Mouse (Mus musculus) activated CD4-positive, CD25-positive, alpha-beta regulatory T cell, adult 4 months (primary cell): Measurements from ENCODE around the gene Gm5134. TPM values are rescaled to one million over a fixed set of nuclear protein-coding genes. Genes with fewer than 3 reads are reported as not detected.
"Not testable (repeated sequence)": the region's sequence is repeated elsewhere in the genome, so short reads cannot be mapped to it uniquely, and the experiment has no call there.

ENCODE experiments used
- ATAC-seq: one replicate; pipeline ENCODE4 v1.8.0; 2017
- polyA plus RNA-seq, 2 experiments: library from polyadenylated mRNA; unstranded; fragments of 100-300 nt; shearing (Covaris generic); gene quantifications; one replicate each; pipeline ENCODE4 v1.2.1; 2017

The Gm5134 gene
- polyA plus RNA-seq, 2 experiments from 2014 or later, result 0.27 to 0.41 TPM

DNA sequence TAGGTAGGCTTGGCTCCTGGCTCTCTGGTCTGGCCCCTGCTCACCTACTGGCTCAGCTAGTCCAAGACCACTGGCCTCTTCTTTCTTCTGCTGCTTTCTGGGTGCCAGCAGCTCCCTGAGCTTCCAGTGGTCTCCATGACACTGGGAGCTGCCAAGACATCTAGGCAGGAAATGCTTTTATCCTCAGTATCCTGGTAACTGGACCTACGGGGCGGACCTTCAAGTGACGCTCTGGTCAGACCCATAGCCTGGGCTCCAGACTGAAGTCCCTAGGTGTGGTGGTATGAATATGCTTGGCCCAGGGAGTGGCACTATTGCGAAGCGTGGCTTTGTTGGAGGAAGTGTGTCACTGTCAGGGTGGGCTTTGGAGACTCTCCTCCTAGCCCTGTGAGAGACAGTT lies 13.8 kb upstream of the Gm5134 start, which contains the start of gene Gm867:
TSS of gene Gm867 (minus strand) at position 153 of the 400 bp plus-strand sequence.
- ATAC-seq, result no peak

DNA sequence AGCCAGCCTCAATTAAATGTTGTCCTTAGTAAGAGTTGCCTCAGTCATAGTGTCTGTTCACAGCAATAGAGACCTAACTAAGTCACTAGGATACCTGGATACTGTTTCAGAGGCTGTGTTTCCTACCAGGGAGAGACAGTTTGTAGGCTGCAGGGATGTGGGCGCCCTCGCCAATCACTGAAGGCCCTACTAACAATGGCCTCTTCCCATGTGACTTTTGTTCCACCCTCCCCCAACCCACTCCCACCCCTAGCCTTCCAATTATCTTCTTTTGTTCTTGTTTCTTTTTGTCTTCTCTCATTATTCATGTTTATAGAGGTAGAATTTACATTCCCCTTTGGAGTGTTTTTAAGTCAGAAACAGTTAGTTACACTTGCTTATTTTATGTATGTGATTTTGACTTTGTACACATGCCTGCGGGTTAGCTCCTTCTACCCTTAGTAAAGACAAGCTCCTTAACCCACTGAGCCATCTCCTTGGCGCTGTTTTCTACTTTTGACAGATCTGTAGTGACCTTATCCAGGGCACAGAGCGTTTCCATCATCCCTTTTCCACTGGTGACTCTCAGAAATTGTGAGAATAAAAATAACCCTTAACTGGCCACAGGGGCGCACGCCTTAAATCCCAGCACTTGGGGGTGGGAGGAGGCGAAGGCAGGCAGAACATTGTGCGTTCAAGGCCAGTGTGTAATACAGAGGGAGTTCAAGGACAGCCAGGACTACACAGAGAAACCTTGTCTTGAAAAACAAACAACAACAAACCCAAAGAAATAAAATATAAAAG lies 13.1 kb upstream of the Gm5134 start:
- no peak for ATAC-seq

DNA sequence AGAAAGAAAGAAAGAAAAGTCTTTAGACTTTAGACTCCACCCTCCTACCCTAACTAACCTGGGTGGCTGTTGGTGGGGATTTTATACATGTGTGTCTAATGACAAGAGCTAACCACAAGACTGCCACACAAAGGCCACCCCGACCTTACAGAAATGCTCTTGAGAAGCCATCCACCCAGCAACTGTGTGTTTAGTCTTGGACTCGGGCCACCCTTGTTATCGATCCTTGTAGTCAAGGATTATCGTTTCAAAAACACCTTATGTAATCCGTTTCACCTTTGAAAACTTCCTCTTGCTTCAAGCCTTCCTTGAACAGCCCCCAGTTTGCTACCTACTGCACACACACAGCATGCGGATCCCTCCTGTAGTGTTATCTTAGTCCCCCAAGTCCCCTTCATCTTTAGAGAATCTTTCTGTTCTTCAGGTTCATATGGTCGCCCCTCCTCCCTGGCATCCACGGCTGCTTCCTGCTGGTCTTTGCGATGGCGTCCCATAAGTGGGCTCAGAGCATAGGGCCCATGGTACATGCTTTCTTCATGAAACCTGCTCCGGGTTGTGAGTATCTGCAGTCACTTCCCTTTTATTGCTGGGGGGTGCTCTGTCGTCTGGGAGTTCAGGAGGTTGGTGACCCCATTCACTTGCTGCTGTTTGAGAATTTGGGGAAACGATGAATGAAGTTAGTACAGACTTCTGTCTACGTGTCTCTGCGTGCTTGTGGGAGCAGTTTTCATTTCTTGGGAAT lies 11.4 kb upstream of the Gm5134 start, which contains the start of gene Vpreb3:
TSS of gene Vpreb3 (plus strand) at position 322 of the 742 bp plus-strand sequence.
- no peak for ATAC-seq

DNA sequence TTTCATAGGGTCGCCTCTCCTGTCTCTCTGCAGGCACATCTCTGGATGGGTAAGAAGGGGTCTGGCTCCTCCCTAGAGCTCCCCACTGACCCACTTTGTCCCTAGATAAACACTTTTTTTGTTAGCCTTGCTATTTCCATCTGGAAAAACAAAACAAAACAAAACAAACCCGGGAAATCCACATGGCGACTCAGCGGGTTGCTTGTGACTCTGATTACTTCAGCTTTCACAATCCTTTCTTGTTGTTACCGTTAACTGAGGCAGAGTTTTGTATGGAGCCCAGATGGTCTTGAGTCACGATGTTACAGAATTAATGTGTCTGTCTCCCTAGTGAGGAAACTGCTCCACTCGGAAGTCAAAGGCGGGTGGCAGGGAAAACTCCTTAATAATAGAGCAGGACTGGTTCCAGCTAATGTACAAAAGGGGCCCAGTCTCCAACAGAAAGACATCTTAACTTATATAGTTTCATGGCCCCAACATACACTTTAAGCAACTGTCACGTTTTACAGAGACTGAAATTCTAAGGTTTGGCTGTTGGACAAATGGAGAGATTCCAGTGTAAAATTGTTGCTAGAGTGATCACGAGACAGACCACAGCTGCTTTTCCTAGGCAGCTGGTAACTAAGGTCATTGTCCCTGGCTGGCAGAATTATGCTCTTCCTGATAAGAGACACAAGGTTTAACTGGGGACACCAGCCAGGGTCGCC lies 10.1 kb upstream of the Gm5134 start:
- ATAC-seq, result no peak

DNA sequence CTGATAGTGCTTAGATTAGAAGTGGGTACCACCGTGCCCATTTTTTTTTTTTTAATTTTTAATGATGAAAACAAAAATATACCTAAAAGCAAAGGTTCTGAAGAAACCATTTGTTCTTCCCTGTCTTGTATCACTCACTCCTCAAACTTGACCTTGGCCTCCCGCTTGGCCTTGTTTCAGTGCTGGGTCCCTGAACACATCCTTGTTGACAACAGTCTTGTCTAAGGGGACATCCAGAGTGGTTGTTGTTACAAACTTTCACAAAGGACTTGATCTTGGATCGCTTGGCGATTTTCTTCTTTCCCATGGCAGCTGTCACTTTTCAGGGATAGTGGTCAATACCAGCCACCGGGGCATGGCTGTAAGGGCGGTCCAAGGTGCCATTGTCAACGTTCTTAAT lies 9.1 kb upstream of the Gm5134 start:
- ATAC-seq, result no peak

DNA sequence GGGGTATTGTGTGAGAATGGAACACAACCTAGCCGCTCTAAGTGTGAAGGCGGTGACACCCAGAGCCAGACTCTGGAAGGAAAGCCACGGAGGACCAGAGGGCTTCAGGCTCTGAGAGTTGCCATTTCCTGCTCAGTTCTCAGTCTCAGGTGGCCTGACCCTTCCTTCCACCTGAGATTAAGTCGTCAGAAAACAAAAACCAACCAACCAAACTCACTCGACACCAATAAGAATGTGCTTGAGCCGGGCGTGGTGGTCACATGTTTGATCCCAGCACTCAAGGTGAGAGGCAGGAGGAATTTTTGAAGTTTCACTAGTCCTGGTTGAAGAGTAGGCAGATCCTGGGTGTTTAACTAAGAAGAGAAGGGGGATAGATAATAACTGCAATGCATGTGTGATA lies 8.4 kb upstream of the Gm5134 start:
- no peak for ATAC-seq

DNA sequence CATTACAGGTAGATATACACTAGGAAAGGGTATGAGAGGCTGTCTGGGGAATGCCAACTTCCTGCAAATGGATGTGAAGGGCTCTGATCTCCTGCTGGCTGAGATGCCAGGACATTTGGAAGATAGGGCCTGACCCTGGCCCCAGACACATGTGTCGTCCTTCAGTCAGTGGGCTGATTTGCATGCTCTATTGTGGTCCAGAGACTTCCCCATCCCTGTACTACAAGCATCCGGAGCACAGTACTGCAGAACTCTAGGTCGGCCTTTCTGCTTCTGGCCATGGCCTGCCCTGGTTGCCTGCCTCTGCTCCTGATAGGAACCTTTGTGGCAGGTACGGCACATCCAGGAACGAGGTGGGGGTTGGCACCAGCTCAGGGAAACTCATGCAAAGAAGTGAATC lies 6.2 kb upstream of the Gm5134 start:
- no peak for ATAC-seq

DNA sequence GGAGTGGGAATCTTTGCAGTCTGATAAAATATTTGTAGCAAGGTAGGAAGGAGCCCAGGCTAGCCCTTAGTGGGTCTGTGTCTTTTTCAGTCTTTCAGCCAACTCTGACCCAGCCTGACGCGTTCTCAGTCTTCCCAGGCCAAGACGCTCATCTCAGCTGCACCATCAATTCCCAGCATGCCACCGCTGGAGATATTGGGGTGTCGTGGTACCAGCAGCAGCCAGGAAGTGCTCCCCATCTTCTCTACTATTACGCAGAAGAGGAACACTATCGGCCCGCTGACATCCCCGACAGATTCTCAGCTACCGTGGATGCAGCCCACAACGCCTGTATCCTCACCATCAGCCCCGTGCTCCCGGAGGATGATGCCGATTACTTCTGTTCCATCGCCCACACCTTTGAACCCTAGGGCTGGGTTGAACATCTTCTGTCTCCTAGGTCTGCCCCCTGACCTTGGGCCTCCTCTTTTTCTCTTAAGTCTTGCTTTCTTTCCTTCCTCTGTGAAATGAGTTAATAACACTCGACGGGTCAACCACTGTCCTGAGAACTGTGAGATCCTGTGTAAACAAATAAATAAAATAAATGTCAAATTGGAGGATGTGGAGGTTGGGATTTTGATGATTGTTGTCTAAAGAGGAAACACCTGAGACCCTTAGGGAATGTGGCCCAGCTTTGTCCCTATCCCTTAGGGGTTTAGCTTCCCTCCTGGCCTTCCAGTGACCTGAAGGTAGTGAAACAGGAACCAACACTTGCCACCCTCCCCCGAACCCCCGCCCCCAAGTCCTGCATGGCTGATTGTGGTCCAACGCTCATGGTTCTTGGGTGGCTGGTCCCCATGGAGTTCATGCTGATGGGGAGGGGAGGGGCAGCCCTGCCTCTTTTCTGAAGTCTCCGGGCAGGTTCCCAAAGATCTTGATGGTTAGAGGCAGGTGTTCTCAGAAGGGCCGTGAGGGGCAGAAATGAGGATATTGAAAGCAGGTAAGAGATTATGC lies 5.0 kb upstream of the Gm5134 start:
- ATAC-seq, result no peak

DNA sequence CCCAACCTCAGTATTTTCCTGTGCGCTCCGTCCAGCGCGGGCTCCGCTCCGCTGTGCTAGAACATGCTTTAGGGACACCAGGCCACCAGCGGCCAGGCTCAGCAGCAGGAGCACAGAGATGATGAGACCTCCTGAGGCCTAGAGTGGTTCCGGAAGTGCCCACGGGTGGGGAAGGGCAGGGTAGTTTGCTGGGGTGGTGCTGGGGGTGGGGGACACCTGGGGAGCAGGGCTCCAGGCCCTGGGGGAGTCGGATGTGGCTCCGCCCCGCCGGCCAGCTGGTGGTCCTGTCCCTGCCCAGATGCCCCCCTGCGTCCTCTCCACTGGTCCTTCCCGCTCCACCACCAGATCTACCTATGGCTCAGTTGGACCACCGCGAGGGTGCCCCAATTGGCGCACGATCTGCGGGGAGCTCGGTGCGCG lies 3.5 kb upstream of the Gm5134 start:
- no peak for ATAC-seq

DNA sequence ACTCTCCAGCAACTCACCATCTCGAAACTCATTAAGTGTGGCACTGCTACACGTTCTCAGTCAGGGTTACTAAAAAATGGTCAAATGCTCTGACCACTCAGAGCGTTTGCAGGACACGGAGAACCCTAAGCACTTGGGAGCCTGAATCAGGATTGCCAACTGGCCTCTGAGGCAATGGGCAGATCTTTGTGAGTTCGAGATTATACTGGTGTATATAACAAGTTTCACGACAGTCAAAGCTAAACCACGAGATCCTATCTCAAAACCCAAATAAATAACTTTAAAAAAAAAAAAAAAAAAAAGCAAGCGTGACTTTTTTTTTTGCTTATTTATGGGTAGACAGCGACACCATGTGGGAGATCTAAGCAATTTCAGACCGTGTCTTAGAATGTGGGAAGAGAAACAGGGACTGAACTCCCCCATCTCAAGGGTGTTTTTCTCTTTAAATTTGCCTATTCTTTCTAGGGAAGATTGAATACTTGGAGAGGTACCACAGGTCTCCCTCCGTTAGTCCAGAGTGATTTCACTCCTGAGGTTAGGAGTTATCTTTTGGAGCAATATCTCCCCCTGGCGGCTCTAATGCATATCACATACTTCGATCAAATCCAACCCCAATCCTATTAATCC lies 2.8 kb upstream of the Gm5134 start:
- peak; percentile 70 for ATAC-seq

DNA sequence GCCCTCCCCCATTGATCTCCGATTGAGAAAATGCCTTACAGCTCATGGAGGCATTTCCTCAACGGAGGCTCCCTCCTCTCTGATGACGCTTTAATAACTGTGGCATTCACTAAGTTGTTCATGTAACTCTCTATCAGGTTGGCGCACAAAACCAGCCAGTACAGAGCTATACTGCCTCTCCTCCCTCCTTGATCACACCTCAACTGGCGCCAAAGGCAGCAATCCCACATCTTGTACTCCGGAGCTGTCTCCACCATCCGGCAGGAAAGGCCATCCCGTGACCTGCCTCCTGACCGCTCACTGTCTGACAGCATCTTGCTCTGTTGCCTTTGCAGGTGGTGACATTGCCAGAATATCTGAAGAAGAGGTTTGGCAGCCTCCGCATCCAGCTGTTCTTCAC lies 19.5 kb downstream of the Gm5134 start:
- ATAC-seq, result no peak

DNA sequence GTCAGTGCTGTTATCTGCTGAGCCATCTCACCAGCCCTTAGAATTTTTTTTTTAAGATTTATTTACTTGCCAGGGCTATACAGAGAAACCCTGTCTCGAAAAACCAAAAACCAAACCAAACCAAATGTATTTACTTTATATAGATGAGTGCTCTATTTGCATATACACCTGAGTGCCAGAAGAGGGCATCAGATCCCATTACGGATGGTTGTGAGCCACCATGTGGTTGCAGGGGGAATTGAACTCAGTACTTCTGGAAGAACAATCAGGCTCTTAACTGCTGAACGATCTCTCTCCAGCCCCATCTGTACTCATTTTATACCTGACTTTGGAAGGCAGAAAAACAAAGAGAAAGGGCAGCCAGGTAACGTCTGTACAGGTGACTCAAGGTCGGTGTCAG lies 20.9 kb downstream of the Gm5134 start:
- ATAC-seq, result peak; percentile 87

DNA sequence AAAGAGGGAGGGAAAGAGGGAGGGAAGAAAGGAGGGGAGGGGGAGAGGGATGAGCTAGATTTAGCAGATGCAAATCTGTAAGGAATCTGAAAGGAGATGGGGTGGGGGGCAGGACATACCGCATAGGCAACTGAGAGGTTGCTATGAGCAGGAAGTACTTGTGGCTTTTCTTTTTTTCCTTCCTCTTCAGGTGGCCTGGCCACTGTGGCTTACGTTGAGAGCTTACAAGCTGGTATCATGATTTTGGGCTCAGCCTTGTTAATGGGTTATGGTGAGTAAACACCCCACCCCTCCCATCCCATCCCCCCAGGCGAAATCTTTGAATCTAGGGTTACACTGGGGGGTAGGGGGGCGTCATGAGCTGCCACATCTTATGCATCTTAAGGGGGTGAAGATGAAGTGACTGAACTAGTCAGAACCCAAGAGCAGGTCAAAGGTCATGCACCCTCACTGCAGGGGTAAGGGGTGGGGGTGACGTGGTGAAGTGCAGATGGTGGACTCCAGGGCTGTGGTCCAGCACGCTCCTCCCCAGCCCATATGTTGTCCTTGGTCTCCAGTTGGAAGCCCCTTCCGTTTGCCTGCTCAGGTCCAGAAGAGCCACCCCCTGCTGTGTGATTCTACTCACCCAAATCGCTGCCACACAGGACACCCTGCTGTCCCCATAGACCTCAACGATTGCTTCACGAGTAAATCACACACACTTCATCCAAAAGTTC lies 24.0 kb downstream of the Gm5134 start:
- peak; percentile 72 for ATAC-seq

DNA sequence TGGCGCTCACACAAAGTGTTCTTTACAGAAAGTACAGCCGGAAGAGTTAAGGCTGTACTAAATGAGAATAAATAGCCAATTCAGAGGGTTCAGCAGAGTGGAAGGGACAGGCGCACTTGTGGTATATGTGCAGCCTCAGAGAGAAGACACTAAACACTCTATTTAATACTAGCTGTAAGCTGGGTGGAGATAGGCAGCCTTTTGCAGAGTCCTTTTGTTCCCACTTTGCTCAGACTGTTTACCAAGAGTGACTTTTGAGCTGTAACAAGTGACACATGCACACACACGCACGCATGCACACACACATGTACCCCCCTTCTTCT lies 24.5 kb downstream of the Gm5134 start:
- ATAC-seq, result no peak

DNA sequence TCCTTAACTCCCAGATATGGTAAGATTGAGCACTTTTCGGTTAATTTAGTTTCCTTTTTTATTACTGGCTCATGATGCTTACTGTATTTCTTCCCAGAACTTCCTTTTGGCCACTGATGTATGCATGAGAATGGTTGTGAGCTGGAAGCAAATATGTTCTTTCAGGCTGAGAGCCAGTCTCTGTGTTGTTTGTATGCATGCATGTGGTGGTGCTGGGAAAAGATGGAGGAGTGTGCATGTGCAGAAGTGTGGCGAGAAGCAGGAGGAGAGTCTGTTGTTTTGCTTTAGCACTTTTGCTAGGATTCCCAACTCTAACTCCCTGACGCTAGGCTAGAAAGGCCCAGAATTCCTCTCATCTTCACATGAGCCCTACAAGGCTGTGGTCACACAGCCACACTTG lies 25.1 kb downstream of the Gm5134 start:
- ATAC-seq, result no peak

DNA sequence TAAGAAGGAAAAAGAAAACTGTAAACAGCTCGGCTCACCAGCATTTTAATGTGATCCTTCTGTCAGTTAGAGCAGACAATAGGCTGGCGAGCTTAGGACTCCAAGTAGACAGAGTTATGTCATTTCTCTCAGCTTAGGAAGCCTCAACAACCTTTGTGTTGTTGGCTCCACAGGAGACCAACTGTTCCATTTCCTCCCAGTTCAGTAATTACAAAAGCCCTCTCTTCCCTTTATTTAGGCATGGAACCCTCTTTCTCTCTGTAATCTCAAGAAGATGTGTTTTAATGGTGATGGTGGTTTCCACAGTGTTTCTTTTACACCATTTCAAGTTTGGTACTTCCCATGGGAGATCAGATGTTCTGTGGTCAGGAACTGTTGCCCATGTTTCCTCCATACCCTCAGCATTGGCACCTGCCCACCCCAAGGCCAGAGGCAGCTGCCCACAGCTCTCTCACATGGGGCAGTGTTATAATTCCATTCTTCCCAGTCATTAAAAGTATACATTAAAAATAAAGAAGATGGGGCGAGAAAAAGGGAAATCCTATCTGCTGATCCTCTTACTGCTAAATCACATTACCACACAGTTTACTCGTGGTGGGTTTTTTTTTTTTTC lies 36.2 kb downstream of the Gm5134 start:
- ATAC-seq, result no peak

DNA sequence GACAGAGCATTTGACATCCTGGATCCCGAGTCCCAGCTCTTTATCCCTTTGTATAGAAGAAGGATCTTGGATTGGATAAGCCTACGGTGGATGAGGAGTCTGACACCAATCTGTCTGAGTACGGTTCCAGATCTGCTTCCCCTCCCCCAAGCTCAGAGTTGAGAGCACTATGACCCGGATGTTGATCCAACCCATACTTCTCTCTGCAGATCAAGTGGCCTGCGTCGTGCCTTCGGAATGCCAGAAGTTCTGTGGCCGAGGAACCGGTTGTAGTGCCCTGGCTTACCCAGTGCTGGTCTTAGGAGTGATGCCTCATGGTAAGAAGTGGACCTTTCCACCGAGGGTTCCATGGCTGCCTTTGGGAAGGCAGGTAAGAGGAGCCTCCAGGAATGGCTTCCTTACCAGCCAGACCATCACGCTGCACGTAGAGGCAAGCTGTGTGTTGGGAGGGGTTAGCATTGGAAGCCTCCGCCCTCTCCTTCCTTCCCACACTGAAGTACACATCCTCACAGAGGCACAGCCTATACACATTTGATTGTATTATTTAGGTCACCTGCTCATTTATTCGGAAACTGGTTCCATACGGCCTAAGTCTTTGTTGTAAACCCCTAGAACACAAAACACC lies 39.4 kb downstream of the Gm5134 start:
- no peak for ATAC-seq

DNA sequence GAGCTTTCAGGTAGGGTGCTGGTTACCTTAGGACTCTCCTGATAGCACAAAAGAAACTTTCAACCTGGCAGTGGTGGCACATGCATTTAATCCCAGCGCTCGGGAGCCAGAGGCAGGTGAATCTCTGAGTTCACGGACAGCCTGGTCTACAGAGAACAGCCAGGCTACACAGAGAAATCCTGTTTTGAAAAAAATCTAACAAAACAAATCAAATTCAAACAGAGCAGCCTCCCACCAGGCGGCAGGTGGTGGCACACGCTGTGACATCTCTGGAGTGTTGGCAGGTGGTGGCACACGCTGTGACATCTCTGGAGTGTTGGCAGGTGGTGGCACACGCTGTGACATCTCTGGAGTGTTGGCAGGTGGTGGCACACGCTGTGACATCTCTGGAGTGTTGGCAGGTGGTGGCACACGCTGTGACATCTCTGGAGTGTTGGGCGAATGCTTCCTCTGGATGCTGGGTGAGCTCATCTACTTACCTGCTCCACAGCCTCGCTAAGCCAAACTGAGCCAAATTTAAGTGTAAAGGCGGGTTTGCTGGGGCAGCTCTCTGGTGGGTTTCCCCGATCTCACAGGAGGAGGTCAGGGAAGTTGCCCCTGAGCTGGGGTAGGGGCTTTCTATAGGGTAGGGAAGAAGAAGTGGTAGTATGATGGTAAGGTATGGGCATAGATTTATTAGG lies 40.4 kb downstream of the Gm5134 start:
- not testable (repeated sequence) for ATAC-seq

DNA sequence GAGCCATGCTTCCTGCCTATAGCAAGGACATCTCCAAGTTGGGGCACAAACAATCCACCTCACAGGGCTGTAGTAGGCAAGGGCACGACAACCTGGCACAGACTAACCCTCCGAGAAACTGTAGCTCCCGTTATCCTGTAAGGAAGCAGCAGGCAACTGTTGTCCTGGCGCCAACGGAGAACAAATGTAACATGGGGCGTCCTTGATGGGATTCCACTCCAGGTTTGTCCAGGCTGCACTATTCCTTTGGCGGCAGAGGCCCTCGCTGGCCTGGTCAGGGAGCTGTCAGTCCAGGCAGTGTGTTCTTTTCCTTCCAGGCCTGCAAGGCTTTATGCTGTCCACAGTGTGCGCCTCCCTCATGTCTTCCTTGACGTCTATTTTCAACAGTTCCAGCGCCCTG lies 41.1 kb downstream of the Gm5134 start:
- ATAC-seq, result no peak

DNA sequence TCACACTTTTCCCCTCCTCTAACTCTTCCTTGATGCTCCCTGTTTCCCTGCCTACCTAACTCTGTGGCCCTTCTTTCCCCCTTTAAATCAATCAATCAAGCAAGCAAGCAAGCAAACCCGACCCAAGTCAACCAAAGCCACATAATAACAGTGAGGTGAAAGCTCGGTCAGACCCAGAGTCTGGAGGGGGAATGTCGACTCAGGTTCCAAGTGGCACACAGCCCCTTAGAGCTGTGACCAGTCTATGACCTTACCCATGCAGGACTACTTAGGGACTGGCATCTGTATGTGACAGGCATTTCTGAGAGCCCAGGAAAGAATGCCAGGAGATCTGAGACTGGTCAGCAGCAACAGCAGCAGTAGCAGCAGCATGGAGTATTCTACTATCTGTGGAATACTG lies 42.0 kb downstream of the Gm5134 start:
- no peak for ATAC-seq
